Mouse (Mus musculus) embryonic facial prominence, embryonic 13.5 days (tissue): ENCODE results near the gene Fbxl15. TPM values are rescaled to one million over a fixed set of nuclear protein-coding genes. Genes with fewer than 3 reads are reported as not detected.

Experiments
- ATAC-seq: fragments of 200-750 bp; cut with Nextera tagmentation; 2 replicates; pipeline ENCODE4 v1.8.0; 2017; ENCODE audit warnings: low read depth; ENCODE audit not compliant: insufficient number of reproducible peaks, insufficient read depth, low FRiP score, low TSS enrichment
- H3K27ac ChIP-seq: fragments of 300-500 bp; sonication (generic); 2 replicates; pipeline ENCODE4 v1.5.1; 2015; ENCODE audit warnings: moderate library complexity, mild to moderate bottlenecking, inconsistent platforms
- H3K27me3 ChIP-seq: fragments of 300-500 bp; sonication (generic); 2 replicates; pipeline ENCODE4 v1.6.1; 2015; ENCODE audit warnings: mild to moderate bottlenecking, inconsistent platforms
- H3K36me3 ChIP-seq: fragments of 300-500 bp; sonication (generic); 2 replicates; pipeline ENCODE4 v1.6.1; 2015; ENCODE audit warnings: mild to moderate bottlenecking, inconsistent platforms
- H3K4me1 ChIP-seq: fragments of 300-500 bp; sonication (generic); 2 replicates; pipeline ENCODE4 v1.6.1; 2015; ENCODE audit warnings: inconsistent platforms
- H3K4me2 ChIP-seq: fragments of 300-500 bp; sonication (generic); 2 replicates; pipeline ENCODE4 v1.6.1; 2015; ENCODE audit warnings: moderate library complexity, mild to moderate bottlenecking, inconsistent platforms
- H3K4me3 ChIP-seq: fragments of 300-500 bp; sonication (generic); 2 replicates; pipeline ENCODE4 v1.5.1; 2015; ENCODE audit warnings: mild to moderate bottlenecking, inconsistent platforms
- H3K9ac ChIP-seq: fragments of 300-500 bp; sonication (generic); 2 replicates; pipeline ENCODE4 v1.6.1; 2015; ENCODE audit warnings: mild to moderate bottlenecking, inconsistent platforms
- H3K9me3 ChIP-seq: fragments of 300-500 bp; sonication (generic); 2 replicates; pipeline ENCODE4 v1.6.1; 2016; ENCODE audit warnings: inconsistent platforms
- WGBS: fragments of 180-500 bp; shearing (Covaris S2); methylation state at CpG from one replicate; pipeline ENCODE4 v1.1.7; 2015; ENCODE audit warnings: mixed read lengths; 5-methylcytosine and 5-hydroxymethylcytosine counted together
- microRNA counts: library from miRNA; unstranded; fragments of <30 nt; microRNA quantifications from one replicate; lab custom pipeline; 2016
- microRNA-seq: library from miRNA; unstranded; fragments of <30 nt; microRNA quantifications from one replicate; pipeline ENCODE4, GENCODE M21; 2016
- polyA plus RNA-seq: library from polyadenylated mRNA; unstranded; fragments of >200 nt; fragmentation: Nextera tagmentation; extraction: Ambion mirVana; gene quantifications from 2 replicates; pipeline ENCODE4 v1.2.1, GENCODE M21; 2015

Fbxl15 gene
- polyA plus RNA-seq, 1 experiment from 2014 or later = 16.5 TPM

DNA sequence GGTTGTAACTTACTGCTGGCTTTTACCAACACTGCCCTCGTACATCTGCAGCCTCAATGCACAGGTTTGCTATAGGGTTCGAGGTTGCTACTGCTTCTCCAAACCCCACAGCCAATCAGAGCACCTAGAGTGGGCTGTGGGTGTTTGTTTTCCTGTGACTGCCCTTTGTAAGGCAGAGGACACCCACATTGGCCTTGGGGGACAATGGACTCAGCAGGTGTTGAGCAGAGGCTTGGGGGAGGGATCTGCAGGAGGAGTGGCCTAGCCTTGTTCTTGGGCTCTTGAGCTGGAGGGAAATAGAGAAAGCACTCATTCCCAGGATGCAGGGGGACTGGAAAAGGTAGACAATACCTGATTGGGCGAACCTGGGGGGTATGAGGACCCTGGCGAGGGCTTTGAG, 30.4 kb downstream of the Fbxl15 start:
- H3K36me3 ChIP-seq = no peaks in the 10 kb centered on the region
- no peak for ATAC-seq
- H3K9ac ChIP-seq = no peak overlapping the region
- H3K27me3 ChIP-seq = peaks cover 35% of the 10 kb centered on the region
- H3K9me3 ChIP-seq = no peaks in the 10 kb centered on the region
- H3K4me1 ChIP-seq = peaks cover 5% of the 10 kb centered on the region
- H3K4me2 ChIP-seq = no peak overlapping the region
- H3K27ac ChIP-seq = no peak overlapping the region
- 52% methylated on average over 4 of the region's 4 CpGs for WGBS
- H3K4me3 ChIP-seq = no peak overlapping the region

DNA sequence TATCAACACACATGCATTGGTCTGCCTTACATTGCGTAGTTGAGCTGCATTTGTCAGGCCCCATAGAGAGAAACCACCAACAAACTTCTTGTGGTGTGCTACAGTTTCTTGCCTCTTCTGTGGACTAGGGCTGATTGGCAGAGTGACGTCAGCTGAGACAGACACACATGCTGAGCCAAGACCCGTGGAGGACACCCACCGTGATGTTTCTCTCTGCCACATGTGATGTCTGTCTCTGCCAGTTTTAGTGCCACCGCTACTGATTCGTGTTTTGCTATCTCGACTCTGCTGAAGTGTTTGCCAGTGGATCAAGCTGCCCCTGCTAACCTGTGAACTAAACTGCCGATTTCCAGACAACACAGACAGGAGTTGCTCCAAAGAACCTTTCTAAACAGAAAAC, 34.1 kb downstream of the Fbxl15 start:
- 78% methylated on average over 8 of the region's 8 CpGs for WGBS
- Histone ChIP-seq H3K9ac (no peak overlapping the region), H3K4me2 (no peak overlapping the region), H3K9me3 (no peaks in the 10 kb centered on the region), H3K4me3 (no peak overlapping the region), H3K27me3 (peaks cover 22% of the 10 kb centered on the region), H3K4me1 (peaks cover 2% of the 10 kb centered on the region), H3K36me3 (no peaks in the 10 kb centered on the region), H3K27ac (no peak overlapping the region)
- no peak for ATAC-seq

GRCm38 (mm10) chr19:46363294-46364009, 35.5 kb downstream of the Fbxl15 start:
- Histone ChIP-seq H3K4me3 (no peak overlapping the region), H3K9ac (no peak overlapping the region), H3K27me3 (peaks cover 8% of the 10 kb centered on the region), H3K27ac (no peak overlapping the region), H3K9me3 (no peaks in the 10 kb centered on the region), H3K4me2 (no peak overlapping the region), H3K4me1 (no peaks in the 10 kb centered on the region), H3K36me3 (no peaks in the 10 kb centered on the region)
- 78% methylated on average over 11 of the region's 11 CpGs for WGBS
- ATAC-seq = no peak

DNA sequence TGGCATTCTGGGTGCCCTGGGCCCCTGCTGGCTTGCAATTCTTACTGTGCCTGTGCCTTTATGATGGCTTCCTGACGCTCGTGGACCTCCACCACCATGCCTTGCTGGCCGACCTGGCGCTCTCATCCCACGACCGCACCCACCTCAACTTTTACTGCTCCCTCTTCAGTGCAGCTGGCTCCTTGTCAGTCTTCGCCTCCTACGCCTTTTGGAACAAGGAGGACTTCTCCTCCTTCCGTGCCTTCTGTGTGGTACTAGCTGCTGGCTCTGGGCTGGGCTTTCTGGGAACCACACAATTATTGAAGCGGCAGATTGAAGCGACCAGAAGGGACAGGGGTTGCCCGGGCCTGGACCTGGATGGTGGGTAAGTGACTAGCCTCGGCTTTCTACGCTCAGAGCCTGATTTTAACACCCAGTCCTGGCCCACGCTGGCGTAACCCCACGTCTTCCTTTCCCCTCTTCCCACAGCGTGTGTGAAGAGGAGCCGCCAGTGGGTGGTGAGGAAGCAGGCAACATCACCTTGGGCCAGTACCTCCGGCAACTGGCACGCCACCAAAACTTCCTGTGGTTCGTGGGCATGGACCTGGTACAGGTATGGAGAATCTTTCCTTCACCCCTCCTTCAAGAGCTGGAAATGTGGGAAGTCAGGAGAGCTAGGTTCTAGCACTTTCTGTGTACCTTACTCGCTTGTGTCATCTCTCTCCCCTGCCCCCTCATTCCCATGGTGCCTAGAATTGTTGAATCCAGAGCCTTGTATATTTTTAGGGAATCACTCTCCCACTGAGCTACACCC, 40.0 kb downstream of the Fbxl15 start:
- no peaks in the 10 kb centered on the region for H3K27me3 ChIP-seq
- H3K9me3 ChIP-seq = no peaks in the 10 kb centered on the region
- ATAC-seq = no peak
- no peak overlapping the region for H3K9ac ChIP-seq
- H3K4me1 ChIP-seq = no peaks in the 10 kb centered on the region
- no peak overlapping the region for H3K4me3 ChIP-seq
- no peak overlapping the region for H3K4me2 ChIP-seq
- H3K36me3 ChIP-seq = no peaks in the 10 kb centered on the region
- no peak overlapping the region for H3K27ac ChIP-seq
- WGBS = 84% methylated on average over 23 of the region's 23 CpGs

- 24% methylated on average over 4 of the region's 4 CpGs for WGBS
These were observed 41.2 kb downstream of the Fbxl15 start for GRCm38 (mm10) chr19:46369204-46369603.

DNA sequence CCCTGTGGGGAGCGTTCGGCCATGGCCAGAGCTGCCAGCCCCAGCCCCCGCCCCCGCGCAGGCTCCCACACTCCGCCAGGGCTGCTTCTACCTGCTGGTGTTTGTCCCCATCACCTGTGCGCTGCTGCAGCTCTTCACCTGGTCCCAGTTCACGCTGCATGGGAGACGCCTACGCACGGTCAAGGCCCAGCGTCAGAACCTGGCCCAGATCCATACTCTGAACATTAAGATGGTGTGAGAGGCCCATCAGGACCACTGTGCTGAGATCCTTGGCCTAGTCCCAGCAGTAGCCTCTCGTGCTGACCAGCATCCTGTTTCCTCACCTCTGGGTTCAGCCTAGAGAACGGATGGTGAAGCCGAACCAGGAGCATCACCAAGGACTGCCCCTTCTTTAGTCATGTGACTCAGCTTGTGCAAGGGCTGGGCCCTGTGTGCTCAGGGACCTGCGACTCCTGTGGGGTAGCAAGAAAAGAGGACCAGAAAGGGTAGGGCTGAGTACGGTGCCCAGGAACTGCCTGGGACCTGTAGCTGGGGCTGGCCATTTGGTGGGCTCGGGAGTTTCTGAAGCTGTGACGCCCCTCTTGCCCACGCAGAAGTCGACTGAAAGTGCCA, 46.6 kb downstream of the Fbxl15 start:
- H3K4me2 ChIP-seq = no peak overlapping the region
- H3K4me3 ChIP-seq = no peak overlapping the region
- no peaks in the 10 kb centered on the region for H3K4me1 ChIP-seq
- H3K36me3 ChIP-seq = peaks cover 35% of the 10 kb centered on the region
- H3K27ac ChIP-seq = no peak overlapping the region
- H3K9ac ChIP-seq = no peak overlapping the region
- H3K9me3 ChIP-seq = no peaks in the 10 kb centered on the region
- ATAC-seq = 0 out of 2 replicates have a peak, but pooled peaks have one; percentile 12
- 49% methylated on average over 21 of the region's 21 CpGs for WGBS
- no peaks in the 10 kb centered on the region for H3K27me3 ChIP-seq

More at GRCm38 (mm10) chr19:46369204-46369603, 41.2 kb downstream of the Fbxl15 start:
- H3K36me3 ChIP-seq = no peaks in the 10 kb centered on the region
- no peak overlapping the region for H3K4me3 ChIP-seq
- H3K9me3 ChIP-seq = no peaks in the 10 kb centered on the region
- no peak overlapping the region for H3K27ac ChIP-seq
- no peak overlapping the region for H3K9ac ChIP-seq
- H3K4me1 ChIP-seq = no peaks in the 10 kb centered on the region
- no peak overlapping the region for H3K4me2 ChIP-seq
- H3K27me3 ChIP-seq = no peaks in the 10 kb centered on the region
- ATAC-seq = no peak

DNA sequence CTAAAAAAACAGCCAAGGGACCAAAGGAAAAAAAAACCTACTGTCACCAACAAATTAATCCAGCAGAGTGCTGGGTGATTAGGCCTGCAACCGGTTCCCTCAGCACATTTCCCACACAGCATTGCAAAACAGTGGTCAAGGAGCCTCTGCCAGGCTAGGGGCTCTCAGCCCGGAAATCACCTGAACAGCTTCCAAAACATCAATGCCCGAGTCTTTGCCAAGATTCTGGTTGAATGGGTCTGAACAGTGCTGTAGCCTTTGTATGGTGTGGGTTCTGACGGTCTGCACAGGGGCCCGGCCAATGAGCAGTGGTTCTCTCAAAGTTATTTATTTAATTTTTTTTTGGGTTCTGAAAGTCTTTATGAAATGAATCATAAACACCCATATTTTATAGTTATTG, 47.5 kb downstream of the Fbxl15 start:
- Histone ChIP-seq H3K4me2 (no peak overlapping the region), H3K4me1 (no peaks in the 10 kb centered on the region), H3K9me3 (no peaks in the 10 kb centered on the region), H3K9ac (no peak overlapping the region), H3K36me3 (peaks cover 44% of the 10 kb centered on the region), H3K27ac (no peak overlapping the region), H3K27me3 (no peaks in the 10 kb centered on the region), H3K4me3 (no peak overlapping the region)
- no peak for ATAC-seq
- 68% methylated on average over 5 of the region's 5 CpGs for WGBS

DNA sequence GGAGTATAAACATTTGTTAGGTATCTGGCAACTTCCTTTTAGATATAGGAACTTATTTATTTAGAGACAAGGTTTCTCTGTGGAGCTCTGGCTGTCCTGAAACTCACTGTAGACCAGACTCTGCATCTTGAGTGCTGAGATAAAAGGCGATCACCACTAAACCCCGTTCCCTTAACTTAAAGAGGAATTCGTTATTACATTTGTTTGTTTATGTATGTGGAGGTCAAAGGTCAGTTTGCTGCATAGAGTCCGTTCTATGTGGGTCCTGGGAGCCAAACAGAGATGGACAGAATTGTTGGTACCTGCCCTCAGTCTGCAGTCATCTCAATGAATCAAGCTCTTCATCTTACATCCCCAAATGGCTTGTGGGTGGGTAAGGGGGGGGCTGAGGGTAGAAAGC, 47.9 kb downstream of the Fbxl15 start:
- 50% methylated on average over 4 of the region's 4 CpGs for WGBS
- no peak overlapping the region for H3K4me2 ChIP-seq
- no peak overlapping the region for H3K9ac ChIP-seq
- peaks cover 48% of the 10 kb centered on the region for H3K36me3 ChIP-seq
- no peak overlapping the region for H3K4me3 ChIP-seq
- H3K27me3 ChIP-seq = no peaks in the 10 kb centered on the region
- ATAC-seq = no peak
- H3K27ac ChIP-seq = no peak overlapping the region
- no peaks in the 10 kb centered on the region for H3K4me1 ChIP-seq
- no peaks in the 10 kb centered on the region for H3K9me3 ChIP-seq

MicroRNAs within 50 kb of the gene (microRNA counts, 519-probe panel; counts per million panel counts)
- microRNA mmu-miR-146b (lab: Ali Mortazavi, UCI) = 2,453 counts per million, percentile 60 among the panel's probes with 10 or more counts

Small RNA genes lying within 50 kb of the gene (microRNA-seq; reads per million reads assigned to microRNA genes)
- 0.92 reads per million for gene Mir146b

Other genes starting within 250 kb of the Fbxl15 start
- gene Elovl3, start 196.3 kb upstream of the Fbxl15 start, polyA plus RNA-seq = 0.25 and 0.28 TPM in 2 replicates
- 2.4 and 2.5 TPM in 2 replicates for gene Pitx3, start 179.9 kb upstream of the Fbxl15 start, polyA plus RNA-seq
- 66.1 and 67.6 TPM in 2 replicates for gene Gbf1, start 175.7 kb upstream of the Fbxl15 start, polyA plus RNA-seq
- gene Nfkb2, start 23.9 kb upstream of the Fbxl15 start, polyA plus RNA-seq = 9.0 and 9.5 TPM in 2 replicates
- 5.0 and 6.0 TPM in 2 replicates for gene Psd, start 1.0 kb upstream of the Fbxl15 start, polyA plus RNA-seq
- gene Cuedc2, start 10.5 kb downstream of the Fbxl15 start, polyA plus RNA-seq = 177 and 188 TPM in 2 replicates
- gene Mfsd13a, start 12.9 kb downstream of the Fbxl15 start, polyA plus RNA-seq = 3.3 and 4.3 TPM in 2 replicates
- gene 2310034G01Rik, start 22.1 kb downstream of the Fbxl15 start, polyA plus RNA-seq = 1.5 and 2.3 TPM in 2 replicates
- gene Actr1a, start 67.6 kb downstream of the Fbxl15 start, polyA plus RNA-seq = 139 and 160 TPM in 2 replicates
- 38.5 and 39.3 TPM in 2 replicates for gene Sufu, start 68.7 kb downstream of the Fbxl15 start, polyA plus RNA-seq
- gene Trim8, start 173.5 kb downstream of the Fbxl15 start, polyA plus RNA-seq = 16.7 and 17.6 TPM in 2 replicates
- 192 and 193 TPM in 2 replicates for gene Arl3, start 245.0 kb downstream of the Fbxl15 start, polyA plus RNA-seq
- 24.9 and 25.2 TPM in 2 replicates for gene Sfxn2, start 245.2 kb downstream of the Fbxl15 start, polyA plus RNA-seq